Mouse (Mus musculus) ES-Bruce4 (cell line): Measurements from ENCODE around the gene Naa40. TPM values are rescaled to one million over a fixed set of nuclear protein-coding genes. Genes with fewer than 3 reads are reported as not detected.

Experiments
- H3K27ac ChIP-seq: 2 replicates; pipeline ENCODE4 v1.5.1; 2012; ENCODE audit warnings: low read length, inconsistent platforms; ENCODE audit not compliant: insufficient read depth
- H3K27me3 ChIP-seq: 2 replicates; pipeline ENCODE4 v1.6.1; 2012; ENCODE audit warnings: mild to moderate bottlenecking, low read length, inconsistent platforms; ENCODE audit not compliant: control insufficient read depth, poor library complexity, insufficient read depth, severe bottlenecking
- H3K36me3 ChIP-seq: 2 replicates; pipeline ENCODE4 v1.6.1; 2012; ENCODE audit warnings: inconsistent platforms, mild to moderate bottlenecking, low read length, moderate library complexity; ENCODE audit not compliant: control insufficient read depth, poor library complexity, insufficient read depth, severe bottlenecking
- H3K4me1 ChIP-seq: one replicate; pipeline ENCODE4 v1.8.1; 2011; ENCODE audit warnings: low read length; ENCODE audit not compliant: control insufficient read depth, insufficient read depth
- H3K4me3 ChIP-seq: 2 replicates; pipeline ENCODE4 v1.5.1; 2011; ENCODE audit warnings: low read depth, mild to moderate bottlenecking, low read length
- H3K9ac ChIP-seq: 2 replicates; pipeline ENCODE4 v1.6.1; 2012; ENCODE audit warnings: low read depth, mild to moderate bottlenecking, inconsistent platforms; ENCODE audit not compliant: poor library complexity, severe bottlenecking
- H3K9me3 ChIP-seq: replicated peaks from 2 replicates; pipeline ENCODE4 v1.6.1; 2012; ENCODE audit warnings: mild to moderate bottlenecking, low read length, inconsistent platforms; ENCODE audit not compliant: control insufficient read depth, poor library complexity, insufficient read depth, severe bottlenecking
- CTCF ChIP-seq: IDR thresholded peaks from one replicate; pipeline ENCODE4 v1.8.1; 2011; ENCODE audit warnings: low read depth, low read length
- EP300 ChIP-seq: IDR thresholded peaks from 2 replicates; pipeline ENCODE4 v1.6.1; 2011; ENCODE audit warnings: low read depth, low read length; ENCODE audit not compliant: insufficient read depth
- POLR2A ChIP-seq: IDR thresholded peaks from one replicate; pipeline ENCODE4 v1.8.1; 2011; ENCODE audit warnings: low read length; ENCODE audit not compliant: insufficient read depth
- polyA plus RNA-seq: library from polyadenylated mRNA; stranded (reverse); fragments of >200 nt; gene quantifications from 2 replicates; pipeline ENCODE4 v1.2.4, GENCODE M21; 2011; ENCODE audit warnings: low read depth; ENCODE audit not compliant: missing spikeins, insufficient read depth, insufficient read length

Gene Naa40
- polyA plus RNA-seq, 1 experiment, result 41.0 TPM

DNA sequence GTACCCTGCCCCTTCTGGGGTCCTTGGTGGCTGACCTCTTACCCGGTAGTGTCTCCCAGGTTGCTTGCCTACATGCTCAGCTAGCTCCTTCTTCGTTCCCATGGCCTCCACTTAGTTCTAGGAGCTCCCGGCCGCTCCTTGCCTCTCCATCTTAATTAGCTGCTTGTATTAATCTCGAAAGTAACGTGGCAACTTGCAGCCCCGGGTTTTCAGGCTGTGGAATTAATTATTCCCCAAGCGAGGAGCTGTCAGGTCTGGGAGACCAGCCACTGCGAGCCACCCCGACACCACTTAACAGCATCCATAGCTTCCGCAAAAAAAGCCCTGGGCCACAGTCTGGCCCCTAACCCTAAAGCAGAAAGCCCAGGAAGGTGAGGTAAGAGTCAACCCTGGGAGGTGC is 57.6 kb downstream of the Naa40 start:
- Histone ChIP-seq H3K9me3 (no peaks in the 10 kb centered on the region), H3K9ac (no peak overlapping the region), H3K27me3 (no peaks in the 10 kb centered on the region), H3K36me3 (no peaks in the 10 kb centered on the region), H3K27ac (no peak overlapping the region), H3K4me3 (no peak overlapping the region), H3K4me1 (peaks cover 13% of the 10 kb centered on the region)
- TF ChIP-seq CTCF (no peak), EP300 (no peak), POLR2A (no peak)

DNA sequence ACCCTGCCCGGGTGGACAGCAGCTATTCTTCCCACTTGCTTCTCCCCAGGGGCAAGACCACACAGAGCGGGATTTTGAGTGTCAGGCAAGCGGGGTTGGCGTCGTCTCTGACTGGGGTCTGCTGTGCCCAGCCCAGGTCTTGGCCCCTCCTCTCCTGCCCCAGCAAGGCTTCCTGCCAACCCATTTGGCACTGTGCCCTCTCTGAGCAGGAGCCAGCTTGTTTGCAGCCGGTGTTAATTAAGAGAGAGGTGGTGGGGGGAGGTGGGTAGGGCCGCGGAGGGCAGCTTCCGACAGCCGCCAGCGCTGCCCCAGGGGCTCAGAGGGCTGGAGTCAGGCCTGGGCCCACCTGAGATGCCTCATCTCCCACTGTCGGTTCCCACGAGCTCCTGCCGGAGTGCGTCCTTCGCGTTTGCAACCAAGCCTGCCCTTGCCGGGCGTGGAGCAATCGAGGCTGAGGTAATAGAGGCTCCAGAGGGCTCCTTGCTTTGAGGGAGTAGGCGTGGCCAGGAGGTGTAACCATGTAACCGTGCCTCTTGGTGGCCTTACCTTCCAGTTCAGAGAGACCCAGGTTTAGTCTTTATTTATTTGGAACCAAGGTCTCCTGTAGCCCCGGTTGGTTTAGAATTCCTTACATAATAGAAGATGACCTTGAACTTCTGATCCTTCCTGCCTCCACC is 58.6 kb downstream of the Naa40 start:
- Histone ChIP-seq H3K9ac (no peak overlapping the region), H3K9me3 (no peaks in the 10 kb centered on the region), H3K36me3 (no peaks in the 10 kb centered on the region), H3K27ac (no peak overlapping the region), H3K4me1 (peaks cover 13% of the 10 kb centered on the region), H3K4me3 (no peak overlapping the region), H3K27me3 (no peaks in the 10 kb centered on the region)
- TF ChIP-seq EP300 (no peak), CTCF (no peak), POLR2A (no peak)

DNA sequence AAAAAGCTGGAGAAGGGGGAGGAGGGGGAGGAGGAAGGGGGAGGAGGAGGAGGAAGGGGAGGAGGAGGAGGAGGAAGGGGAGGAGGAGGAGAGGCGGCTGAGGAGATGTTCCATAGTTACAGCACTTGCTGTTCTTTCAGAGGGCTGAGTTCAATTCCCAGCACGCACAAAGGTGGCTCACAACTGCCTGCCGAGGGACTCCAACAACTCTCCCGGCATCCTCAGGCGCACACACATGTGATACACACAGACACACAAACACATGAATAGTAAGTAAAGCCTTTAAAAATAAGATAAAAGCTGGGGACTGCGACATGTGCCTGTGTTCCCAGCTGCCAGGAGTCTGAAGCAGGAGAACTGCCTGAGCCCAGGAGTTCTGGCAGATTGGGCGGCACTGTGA is 59.5 kb downstream of the Naa40 start:
- Histone ChIP-seq H3K4me1 (peaks cover 9% of the 10 kb centered on the region), H3K4me3 (no peak overlapping the region), H3K27ac (no peak overlapping the region), H3K9me3 (no peaks in the 10 kb centered on the region), H3K36me3 (no peaks in the 10 kb centered on the region), H3K27me3 (no peaks in the 10 kb centered on the region), H3K9ac (no peak overlapping the region)
- no peak for TF ChIP-seq EP300

DNA sequence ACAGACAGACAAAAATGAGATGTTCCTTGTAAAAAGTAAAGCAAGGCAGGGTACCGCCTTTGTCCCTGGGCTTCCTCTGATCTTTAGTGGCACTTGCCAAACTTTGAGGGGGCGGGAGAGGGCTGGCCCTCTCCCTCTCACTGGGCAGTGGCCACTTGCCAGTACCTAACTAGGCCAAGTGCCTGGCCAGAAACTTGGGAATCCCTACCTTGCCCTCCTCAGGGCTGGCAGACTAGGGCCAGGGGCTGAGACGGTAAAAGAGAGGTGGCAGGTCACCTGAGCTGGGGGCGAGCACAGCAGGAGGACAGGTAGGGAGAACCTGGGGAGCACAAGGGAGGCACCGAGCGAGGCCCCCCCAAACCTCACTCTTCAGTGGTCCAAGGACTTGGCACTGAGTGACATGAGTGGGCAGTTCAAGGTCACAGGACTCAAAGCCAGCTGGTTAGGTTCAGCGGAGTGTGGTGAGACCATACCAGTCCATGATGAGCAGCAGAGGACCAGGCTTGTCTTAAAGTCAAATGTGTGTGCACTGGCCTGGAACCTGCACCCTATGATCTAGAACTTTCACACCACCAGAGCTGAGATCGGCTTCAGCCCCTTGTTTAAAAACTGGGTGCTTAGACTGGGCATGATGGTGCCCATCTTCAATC is 60.1 kb downstream of the Naa40 start:
- Histone ChIP-seq H3K27ac (no peak overlapping the region), H3K4me1 (peaks cover 5% of the 10 kb centered on the region), H3K9ac (no peak overlapping the region), H3K36me3 (no peaks in the 10 kb centered on the region), H3K9me3 (no peaks in the 10 kb centered on the region), H3K27me3 (no peaks in the 10 kb centered on the region), H3K4me3 (no peak overlapping the region)
- TF ChIP-seq EP300, result no peak
- no peak for TF ChIP-seq POLR2A
- no peak for TF ChIP-seq CTCF

DNA sequence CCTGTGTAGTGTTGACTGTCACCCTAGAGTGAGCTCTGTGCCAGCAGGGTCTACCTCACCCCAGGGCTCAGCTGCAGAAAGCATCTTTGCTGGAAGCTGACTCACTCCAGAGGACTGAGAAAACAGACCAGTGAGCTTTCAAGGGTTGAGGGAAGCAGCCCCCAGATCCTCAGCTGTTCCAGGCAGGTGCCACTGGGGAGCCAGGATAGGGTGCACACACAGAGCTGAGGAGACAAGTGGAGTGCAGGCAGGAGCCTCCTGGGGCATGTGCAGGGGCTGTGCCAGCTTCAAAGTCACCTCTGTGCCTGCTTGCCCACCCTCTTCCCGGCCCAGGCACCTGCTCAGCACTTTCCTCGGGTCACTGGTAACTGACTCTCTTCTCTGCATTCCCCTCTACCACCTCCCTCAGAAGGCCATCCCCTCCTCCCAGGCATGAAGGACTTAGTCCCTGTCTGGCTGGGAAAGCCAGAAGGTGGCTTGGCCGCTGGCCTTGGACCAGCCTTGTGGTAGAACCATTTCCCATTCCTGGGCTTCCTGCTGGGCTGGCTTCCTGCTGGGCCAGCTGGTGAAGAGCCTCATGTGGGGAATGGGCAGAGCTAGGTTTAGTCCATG is 62.0 kb downstream of the Naa40 start:
- Histone ChIP-seq H3K4me1 (peaks cover 5% of the 10 kb centered on the region), H3K9ac (no peak overlapping the region), H3K27me3 (no peaks in the 10 kb centered on the region), H3K36me3 (no peaks in the 10 kb centered on the region), H3K4me3 (no peak overlapping the region), H3K27ac (no peak overlapping the region), H3K9me3 (no peaks in the 10 kb centered on the region)
- TF ChIP-seq EP300, result no peak

DNA sequence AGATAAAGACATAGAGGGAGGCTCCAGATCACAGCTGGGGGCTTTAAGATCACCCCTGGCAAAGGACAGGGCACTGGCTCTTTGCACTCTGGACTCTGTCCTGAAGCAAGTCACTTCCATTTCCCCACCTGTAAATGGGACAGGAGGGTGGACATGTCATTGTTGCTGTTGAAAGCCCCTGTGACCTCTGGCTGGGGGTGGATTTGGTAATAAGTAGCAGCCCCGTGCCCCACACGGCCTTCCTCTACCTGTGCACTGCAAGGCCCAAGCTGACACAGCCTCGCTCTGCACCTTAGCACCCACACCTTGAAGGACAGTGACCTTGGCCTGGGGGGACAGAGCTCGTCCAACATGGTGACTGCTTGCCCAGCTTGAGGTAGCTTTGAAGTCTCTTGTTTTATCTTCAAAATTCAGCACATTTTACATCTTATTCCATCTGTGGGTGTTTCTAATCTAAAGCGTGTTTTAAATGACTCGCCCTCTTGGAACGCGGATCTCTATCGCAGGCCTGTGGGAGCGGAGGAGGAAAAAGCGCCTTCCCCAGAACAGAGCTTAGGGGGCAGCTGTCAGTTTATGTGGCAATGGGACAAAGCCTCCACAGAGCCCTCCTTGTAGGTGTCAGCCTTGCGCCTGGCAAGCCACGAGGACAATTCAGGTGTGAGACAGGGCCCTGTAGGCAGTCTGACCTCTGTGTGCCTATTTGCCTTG is 63.0 kb downstream of the Naa40 start:
- Histone ChIP-seq H3K36me3 (no peaks in the 10 kb centered on the region), H3K9me3 (no peaks in the 10 kb centered on the region), H3K27me3 (no peaks in the 10 kb centered on the region), H3K9ac (no peak overlapping the region), H3K27ac (no peak overlapping the region), H3K4me1 (peaks cover 5% of the 10 kb centered on the region), H3K4me3 (no peak overlapping the region)
- no peak for TF ChIP-seq CTCF
- TF ChIP-seq POLR2A, result no peak
- no peak for TF ChIP-seq EP300
